Mouse (Mus musculus) v-Abl transformed pro-B cells (cell line): ENCODE data around the gene Tenm4.

Source experiments
- in situ Hi-C, 2 experiments: fragments of 400-800 bp; cut with MboI; formaldehyde crosslinking; loops; one replicate each; pipeline ENCODE4 v1.15.1; 2025; ENCODE audit not compliant: unreplicated experiment in 2 of 2

Gene Tenm4

DNA sequence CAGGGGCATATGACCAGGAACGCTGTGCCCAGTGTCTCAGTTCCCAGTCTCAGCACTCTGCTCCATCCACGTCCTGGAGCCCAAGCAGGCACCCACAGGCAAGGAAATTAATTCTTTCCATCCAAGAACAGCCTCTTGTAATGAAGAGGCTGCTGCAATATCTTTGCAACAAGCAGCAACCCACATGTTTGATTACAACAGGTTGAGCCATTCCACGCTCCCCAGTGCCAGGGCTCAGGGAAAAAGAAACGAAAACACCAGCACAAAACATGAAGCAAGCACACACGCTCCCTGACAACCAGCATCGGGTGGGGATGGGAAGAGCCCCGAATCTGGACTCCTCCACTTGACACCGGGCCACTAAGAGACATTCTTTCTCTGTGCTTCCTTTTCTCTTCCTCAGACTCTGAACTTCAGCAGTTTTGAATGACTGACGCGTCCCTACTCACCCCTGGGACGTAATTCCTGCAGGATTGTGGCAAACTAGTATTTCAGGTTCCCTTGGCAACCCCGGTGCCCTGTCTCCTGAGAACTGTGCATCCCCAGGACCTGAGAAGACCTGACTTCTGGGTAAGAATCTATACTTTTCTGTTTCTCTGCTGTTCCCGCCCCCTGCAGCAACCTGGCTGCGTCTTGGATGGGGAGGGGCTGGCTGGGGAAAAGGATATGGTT, at the start of gene Tenm4:
TSS of gene Tenm4 (plus strand) at position 323 of the 672 bp plus-strand sequence.
- in situ Hi-C loops = no loop called here

GRCm38 (mm10) chr7:96130763-96131162, 40.3 kb upstream of the Tenm4 start:
- in situ Hi-C loops = no loop called here

DNA sequence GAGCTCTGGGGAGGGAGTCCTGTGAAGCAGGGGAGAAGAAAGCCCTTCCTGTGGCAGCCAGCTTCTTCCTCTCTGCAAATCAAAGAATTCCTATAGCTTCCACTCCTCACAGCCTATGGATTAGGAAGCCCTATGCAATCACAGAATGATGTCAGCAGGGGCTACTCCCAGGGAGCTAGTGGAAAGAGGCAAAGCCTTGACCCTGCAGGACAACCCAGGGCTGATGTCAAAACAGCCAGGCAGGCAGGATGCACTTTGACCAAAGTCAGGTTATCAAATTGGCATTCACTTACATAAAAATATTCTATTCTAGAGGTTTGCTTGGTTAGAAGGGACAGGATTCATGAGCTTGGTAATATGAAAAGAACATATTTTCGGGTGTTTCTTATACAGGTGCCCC, 39.9 kb upstream of the Tenm4 start:
- in situ Hi-C loops = no loop called here

- in situ Hi-C loops = no loop called here
Measured at GRCm38 (mm10) chr7:96136497-96136961, 34.5 kb upstream of the Tenm4 start.

DNA sequence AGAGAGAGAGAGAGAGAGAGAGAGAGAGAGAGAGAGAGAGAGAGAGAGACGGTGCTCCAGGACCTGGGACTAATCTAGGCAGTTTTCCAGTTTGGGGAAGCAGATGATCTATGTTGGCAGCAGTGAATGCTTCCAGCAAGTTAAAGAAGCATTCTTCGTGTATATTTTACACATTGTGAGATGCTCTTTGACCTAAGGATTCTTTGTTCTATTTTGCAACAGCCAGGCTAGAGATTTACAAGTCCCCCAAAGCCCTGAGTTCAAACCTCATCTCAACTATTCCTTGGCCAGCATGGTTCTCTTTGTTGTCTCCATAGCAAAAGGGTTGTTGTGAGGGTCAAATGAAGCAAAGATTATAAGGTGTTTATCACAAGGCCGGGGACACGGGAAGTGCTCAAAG, 29.2 kb upstream of the Tenm4 start:
- in situ Hi-C loops = no loop called here

- in situ Hi-C loops = no loop called here
Measured at GRCm38 (mm10) chr7:96142973-96143596, 28.0 kb upstream of the Tenm4 start.

- in situ Hi-C loops = no loop called here
Measured at GRCm38 (mm10) chr7:96147436-96147835, 23.6 kb upstream of the Tenm4 start.

DNA sequence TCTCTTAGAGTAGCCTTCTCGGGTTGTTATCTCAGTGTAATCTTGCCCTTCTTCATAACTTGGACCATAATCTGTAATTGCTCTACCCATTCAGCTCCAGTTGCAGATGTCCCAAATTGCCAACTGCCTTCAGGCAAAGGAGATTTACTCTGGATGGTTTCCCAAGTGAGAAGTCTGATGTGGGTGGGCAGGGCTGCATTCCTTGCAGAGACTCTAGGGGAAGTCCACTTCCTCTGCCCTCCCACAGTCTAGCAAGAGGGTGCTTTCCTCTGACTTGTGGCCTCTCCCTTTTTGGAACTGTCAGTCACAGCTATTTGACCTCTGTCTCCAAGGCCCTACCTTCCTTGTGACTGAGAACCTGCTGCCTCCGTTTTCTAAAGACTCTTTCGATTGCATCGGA, 22.9 kb upstream of the Tenm4 start:
- in situ Hi-C loops = no loop called here

DNA sequence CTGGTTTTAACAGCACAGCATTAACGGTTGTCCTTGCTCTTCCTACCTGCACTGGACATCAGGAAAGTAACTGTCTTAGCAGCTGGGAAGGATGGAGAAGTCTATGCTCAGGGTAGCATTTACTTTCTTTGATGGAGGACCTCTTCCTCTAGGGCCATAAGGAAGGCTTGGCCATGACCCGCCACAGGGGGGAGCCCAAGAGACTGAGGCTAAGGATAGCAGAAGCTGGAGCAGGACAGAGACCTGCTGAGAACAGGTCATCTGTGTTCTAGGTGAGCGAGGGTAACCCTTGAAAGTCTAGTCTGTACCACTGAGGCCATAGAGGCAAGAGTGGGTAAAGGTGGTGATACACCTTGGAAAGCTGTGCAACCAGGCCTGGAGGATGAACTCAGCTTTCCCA, 19.8 kb upstream of the Tenm4 start:
- in situ Hi-C loops = loop anchor here (5.0 to 10.0 kb wide), 5 partner anchors 366 to 766 kb away; no protein-coding TSS in a partner anchor

DNA sequence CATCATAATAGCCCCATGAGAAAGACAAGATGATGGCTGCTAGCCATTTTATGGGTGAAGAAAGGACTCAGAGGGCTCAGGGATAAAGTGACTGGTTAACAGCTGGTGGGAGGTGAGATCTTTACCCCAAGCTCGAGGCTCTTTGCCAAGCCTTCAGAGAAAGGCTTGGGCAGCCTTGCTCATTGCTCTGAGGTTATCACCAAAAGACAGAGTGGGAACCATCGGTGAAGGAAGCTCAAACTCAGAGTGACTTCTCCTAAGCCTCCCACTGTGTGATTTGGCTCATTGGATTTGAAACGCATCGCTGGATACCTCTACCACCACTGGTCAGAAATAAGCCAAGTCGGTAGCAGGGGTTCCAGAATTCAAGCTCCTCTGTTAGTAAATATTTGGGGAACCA, 19.1 kb upstream of the Tenm4 start:
- in situ Hi-C loops = loop anchor here (5.0 to 10.0 kb wide), 5 partner anchors 365 to 765 kb away; no protein-coding TSS in a partner anchor

- in situ Hi-C loops = loop anchor here (5.0 to 10.0 kb wide), 5 partner anchors 365 to 765 kb away; no protein-coding TSS in a partner anchor
Measured at GRCm38 (mm10) chr7:96152431-96152830, 18.6 kb upstream of the Tenm4 start.

DNA sequence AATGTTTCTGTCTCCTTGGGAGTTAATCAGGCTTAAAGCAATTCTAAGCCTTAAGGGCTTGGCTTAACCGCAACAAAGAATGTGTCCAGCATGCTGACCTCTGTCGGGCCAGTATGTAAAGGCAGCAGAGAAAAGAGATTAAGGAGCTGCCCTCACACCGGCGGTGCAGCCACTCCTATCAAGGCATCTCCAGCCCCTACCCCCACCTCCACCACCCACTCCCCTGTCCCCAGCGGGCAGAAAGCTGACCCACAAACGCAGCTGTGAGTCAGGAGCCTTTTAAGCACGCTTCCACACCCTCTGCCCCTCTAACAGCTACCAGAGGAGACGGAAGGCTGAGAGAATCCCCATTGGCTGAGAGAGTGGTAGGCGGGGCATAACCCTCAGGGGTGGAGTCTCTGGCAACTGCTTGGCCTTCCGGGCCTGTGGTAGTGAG, 18.1 kb upstream of the Tenm4 start:
- in situ Hi-C loops = loop anchor here (5.0 to 10.0 kb wide), 5 partner anchors 364 to 764 kb away; no protein-coding TSS in a partner anchor

DNA sequence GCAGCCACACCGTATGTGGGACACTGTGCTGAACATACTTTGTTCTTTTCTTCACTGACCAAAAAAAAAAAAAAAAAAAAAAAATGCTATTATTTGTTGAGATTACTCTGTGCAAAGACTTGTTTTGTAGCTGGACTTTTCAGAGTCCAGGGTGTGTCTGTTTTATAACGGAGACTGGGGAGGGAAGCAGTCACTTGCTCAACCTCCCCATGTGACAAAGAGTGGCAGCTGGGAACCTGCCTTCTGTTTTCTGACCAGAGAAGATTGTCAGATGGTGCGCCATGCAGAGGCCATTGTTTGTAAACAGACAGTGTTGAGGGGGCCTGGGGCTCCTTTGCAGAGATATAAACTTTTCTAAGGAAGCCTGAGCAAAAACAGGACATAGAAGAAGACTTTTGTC, 17.0 kb upstream of the Tenm4 start:
- in situ Hi-C loops = loop anchor here (5.0 to 10.0 kb wide), 5 partner anchors 363 to 763 kb away; no protein-coding TSS in a partner anchor

GRCm38 (mm10) chr7:96156481-96157255, 14.4 kb upstream of the Tenm4 start:
- in situ Hi-C loops = loop anchor here in 1 of 2 experiments (10.0 kb wide), 1 partner anchor 608 kb away; no protein-coding TSS in a partner anchor

DNA sequence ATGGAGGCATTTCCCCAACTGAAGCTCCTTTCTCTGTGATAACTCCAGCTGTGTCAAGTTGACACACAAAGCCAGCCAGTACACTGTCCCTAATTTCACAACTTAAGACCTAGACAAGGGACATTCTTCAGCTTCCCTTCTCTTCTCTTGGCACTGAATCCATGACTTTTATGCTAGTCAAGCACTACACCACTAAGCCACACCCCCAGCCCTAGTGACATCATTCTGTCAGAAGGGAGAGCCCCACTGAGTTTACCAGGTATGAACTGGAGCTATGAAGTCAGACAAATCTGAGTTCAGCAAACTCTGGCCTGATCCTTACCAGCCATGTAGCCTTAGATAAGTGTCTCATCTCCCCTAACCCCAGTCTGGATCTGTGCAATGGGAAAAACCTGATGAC, 6.9 kb upstream of the Tenm4 start:
- in situ Hi-C loops = no loop called here

DNA sequence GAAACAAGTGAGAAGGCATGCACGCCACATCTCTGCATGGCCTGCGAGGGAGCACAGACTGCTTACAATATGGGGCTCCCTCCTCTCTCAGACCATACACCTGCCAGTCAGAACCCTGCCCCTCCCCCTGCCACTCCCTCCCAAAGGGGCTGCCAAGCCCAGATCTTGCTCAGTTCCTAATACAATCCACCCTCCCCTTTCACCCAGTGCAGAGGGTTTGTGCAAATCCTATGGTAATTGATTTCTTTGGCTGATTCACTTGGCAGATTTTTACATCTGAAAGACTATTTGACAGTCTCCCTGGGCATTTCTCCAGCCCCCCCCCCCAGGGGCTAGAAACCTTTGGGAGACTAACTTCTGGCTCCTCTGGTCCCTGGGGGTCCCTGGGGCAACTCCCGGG, 2.1 kb upstream of the Tenm4 start:
- in situ Hi-C loops = no loop called here

DNA sequence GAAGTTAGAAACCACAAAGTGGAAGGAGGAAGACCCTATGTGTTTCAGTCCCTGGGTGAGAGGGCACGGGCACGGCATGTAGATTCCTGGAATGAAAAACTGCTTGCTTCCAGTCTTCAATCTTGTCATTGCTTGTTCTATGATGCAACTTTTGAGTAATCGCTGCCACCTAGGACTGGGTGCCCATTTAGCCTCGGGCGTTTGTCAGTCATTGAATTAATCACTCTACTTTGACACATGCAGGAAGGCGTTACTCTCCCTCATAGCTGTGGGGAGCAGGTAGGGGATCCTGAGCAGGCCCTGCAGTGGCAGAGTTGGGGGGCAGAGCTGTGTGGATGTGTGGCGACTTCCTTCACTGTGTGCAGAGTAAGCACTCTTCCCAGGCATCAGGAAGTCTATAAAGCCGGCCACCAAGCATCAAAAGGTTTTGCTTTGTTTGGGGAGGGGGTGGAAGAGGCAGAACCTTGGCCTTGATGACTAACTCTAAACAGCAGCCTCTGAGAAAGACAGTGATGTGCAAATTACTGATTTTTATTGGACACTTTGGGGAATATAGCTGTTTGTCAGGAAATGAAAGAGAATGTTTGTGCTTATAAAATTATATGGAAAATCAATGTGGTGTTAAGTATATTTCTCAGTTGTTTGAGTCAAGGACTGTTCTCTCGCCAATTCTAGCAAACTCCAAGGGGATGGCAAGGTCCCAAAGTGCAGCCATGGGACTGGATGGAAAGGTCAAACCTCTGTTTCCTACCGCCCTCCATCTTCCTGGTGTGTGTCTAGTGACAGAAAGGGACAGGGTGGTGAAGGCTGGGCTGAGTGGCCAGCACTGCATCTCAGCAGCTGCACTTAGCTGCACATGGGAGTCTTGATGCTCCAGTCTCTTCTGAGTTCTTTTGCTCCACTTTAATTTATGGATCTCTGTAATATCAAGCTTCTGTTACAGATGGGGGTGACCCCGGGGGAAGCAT, 834 bp downstream of the Tenm4 start:
- in situ Hi-C loops = no loop called here

- in situ Hi-C loops = no loop called here
Measured at GRCm38 (mm10) chr7:96176781-96177180, 5.7 kb downstream of the Tenm4 start.

GRCm38 (mm10) chr7:96181751-96182150, 10.7 kb downstream of the Tenm4 start:
- in situ Hi-C loops = no loop called here

DNA sequence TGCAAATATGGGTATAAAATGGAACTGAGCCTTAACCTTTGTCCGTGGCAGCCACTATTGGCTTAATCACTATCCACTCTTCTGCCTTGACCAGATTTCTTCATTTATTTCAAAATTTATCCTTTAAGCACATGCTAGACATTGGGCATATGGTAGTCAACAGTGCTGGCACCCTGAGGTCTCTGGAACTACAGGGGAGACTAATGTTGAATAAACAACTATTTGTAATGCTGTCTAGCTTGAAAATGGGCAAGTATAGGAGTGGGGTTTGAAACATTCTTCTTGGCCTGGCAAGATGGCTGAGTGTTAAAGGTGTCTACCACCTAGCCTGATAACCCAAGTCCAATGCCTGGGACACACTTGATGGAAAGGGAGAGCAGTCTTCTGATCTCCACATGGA, 12.1 kb downstream of the Tenm4 start:
- in situ Hi-C loops = no loop called here
